In genomic region chr6:140481701-140482460, GRCm38 (mm10) we compare ENCODE assay signal across 9 mouse cellular contexts. TPM values are rescaled to one million over a fixed set of nuclear protein-coding genes. Genes with fewer than 3 reads are reported as not detected.
DNase-seq lines count a peak whose midpoint lies in the region; ATAC-seq and TF ChIP-seq lines count a peak whose summit lies in the region.
"Had no signal": no experiment of that assay in that cellular context is flagged by ENCODE, and none has a peak within 500 bp of the region (broad histone marks: within the 10 kb centered on the region; RNA-seq: fewer than 3 reads in every experiment).

No protein-coding gene starts in this region.

- peak overlapping the region; percentile 56 for H3K27ac ChIP-seq in layer of hippocampus, adult 2 months
- H3K27ac ChIP-seq in kidney, postnatal 0 days: no peak overlapping the region
- H3K27ac ChIP-seq in thymus, adult 2 months (ENCODE audit: control insufficient read depth, insufficient read depth, low read length): no peak overlapping the region
- H3K27ac ChIP-seq: liver, embryonic 13.5 days had no signal

- TF ChIP-seq POLR2A in thymus, adult 2 months (IDR thresholded peaks at IDR 0.05; ENCODE audit: control insufficient read depth, extremely low read depth, insufficient read depth, low read length, poor library complexity): no peak

- intact Hi-C loops in gastrocnemius, postnatal 14 days (cut with DNase I; ENCODE audit: low total_unique reads): no loop called here

- no peaks in the 10 kb centered on the region for H3K9me3 ChIP-seq in kidney, postnatal 0 days (replicated peaks; ENCODE audit: low read length)
- H3K9me3 ChIP-seq: liver, embryonic 13.5 days had no signal

- H3K27me3 ChIP-seq in kidney, postnatal 0 days (ENCODE audit: insufficient read depth, low read length): no peaks in the 10 kb centered on the region
- H3K27me3 ChIP-seq in thymus, adult 2 months (ENCODE audit: control insufficient read depth, insufficient read depth, low read length): no peaks in the 10 kb centered on the region
- H3K27me3 ChIP-seq: liver, embryonic 13.5 days had no signal

- no peak overlapping the region for H3K4me2 ChIP-seq in kidney, postnatal 0 days (ENCODE audit: low read length)
- H3K4me2 ChIP-seq: liver, embryonic 13.5 days had no signal

- H3K36me3 ChIP-seq in kidney, postnatal 0 days (ENCODE audit: insufficient read depth, low read length): no peaks in the 10 kb centered on the region
- H3K36me3 ChIP-seq in thymus, adult 2 months (ENCODE audit: control insufficient read depth, insufficient read depth, low read length): no peaks in the 10 kb centered on the region
- H3K36me3 ChIP-seq: liver, embryonic 13.5 days had no signal

- H3K9ac ChIP-seq in kidney, postnatal 0 days (ENCODE audit: low read depth, low read length): no peak overlapping the region
- H3K9ac ChIP-seq: liver, embryonic 13.5 days had no signal

- no peak for TF ChIP-seq CTCF in layer of hippocampus, adult 2 months (conservative IDR thresholded peaks at IDR 0.05)
- no peak for TF ChIP-seq CTCF in kidney, postnatal 0 days (IDR thresholded peaks at IDR 0.05; ENCODE audit: low read depth)
- TF ChIP-seq CTCF in thymus, adult 2 months (IDR thresholded peaks at IDR 0.05; ENCODE audit: borderline replicate concordance, control insufficient read depth, extremely low read depth, insufficient read depth, low read length, poor library complexity): no peak

- peak in 1 of 2 experiments; percentile 44 for DNase-seq in layer of hippocampus, adult 2 months (ENCODE audit: low spot score in 2 of 2)
- DNase-seq in layer of hippocampus, postnatal 14 days (ENCODE audit: low spot score in 2 of 2): no peak
- peak; percentile 93 for DNase-seq in adrenal gland, adult 2 months
- peak; percentile 80 for DNase-seq in gastrocnemius, postnatal 14 days
- DNase-seq in kidney, postnatal 0 days (ENCODE audit: low spot score): peak; percentile 46
- peak; percentile 57 for DNase-seq in ovary, postnatal 36 days (ENCODE audit: low spot score)
- no peak for DNase-seq in embryo, embryonic 10.5 days (ENCODE audit: low spot score)
- DNase-seq in thymus, adult 2 months: no peak
- DNase-seq: liver, embryonic 13.5 days had no signal

- no peak for ATAC-seq in kidney, postnatal 0 days (replicated peaks; ENCODE audit: low FRiP score, low read depth)

- H3K4me1 ChIP-seq in kidney, postnatal 0 days (replicated peaks; ENCODE audit: insufficient read depth, low read length): 0 out of 2 replicates have a peak, but pooled peaks cover under 1% of the 10 kb centered on the region
- no peaks in the 10 kb centered on the region for H3K4me1 ChIP-seq in thymus, adult 2 months (replicated peaks; ENCODE audit: control insufficient read depth, insufficient read depth, low read length)

- WGBS in kidney, postnatal 0 days: 58% methylated on average over 7 of the region's 7 CpGs
- WGBS in thymus, adult 2 months: 84% methylated on average over 7 of the region's 7 CpGs

- H3K4me3 ChIP-seq in layer of hippocampus, adult 2 months: no peak overlapping the region
- H3K4me3 ChIP-seq in kidney, postnatal 0 days (replicated peaks; ENCODE audit: low read depth, low read length): no peak overlapping the region
- H3K4me3 ChIP-seq in thymus, adult 2 months (ENCODE audit: control insufficient read depth, insufficient read depth, low read length): no peak overlapping the region
- H3K4me3 ChIP-seq: liver, embryonic 13.5 days had no signal

RNA-seq across cellular contexts. Expression of gene Plekha5, which starts 58.0 kb away (rescaled TPM):
- total RNA-seq in layer of hippocampus, adult 2 months (2021): 100 to 1,000 TPM; 109 to 125 TPM
- 10 to 100 TPM; 63.4 to 73.0 TPM for total RNA-seq in layer of hippocampus, postnatal 14 days (2021)
- total RNA-seq in adrenal gland, adult 2 months (2021): 10 to 100 TPM; 27.1 to 32.4 TPM
- 7.1 and 15.7 TPM in 2 replicates for polyA plus RNA-seq in adrenal gland, adult 2 months (2012; rRNA removed)
- 10 to 100 TPM; 14.5 to 17.3 TPM for total RNA-seq in gastrocnemius, postnatal 14 days (2021)
- polyA plus RNA-seq in kidney, postnatal 0 days (2015; fragmentation: Nextera tagmentation; extraction: Ambion mirVana): 39.0 and 40.2 TPM in 2 replicates
- polyA plus RNA-seq in thymus, adult 2 months (2012; rRNA removed): 22.5 and 25.5 TPM in 2 replicates

Comparison
In these comparisons a context has a peak if more than half of its experiments do, and no peak if none do; other contexts are left out.
1. DNase-seq: peak in adrenal gland, adult 2 months (single experiment), gastrocnemius, postnatal 14 days (single experiment), kidney, postnatal 0 days (single experiment) and ovary, postnatal 36 days (single experiment); none in layer of hippocampus, postnatal 14 days (0 of 2), embryo, embryonic 10.5 days (single experiment) and thymus, adult 2 months (single experiment).